Mouse (Mus musculus): ENCODE measurements at regions not wholly inside any gene's neighbourhood (a gene's known extent, or its start where the extent isn't known, plus 50 kb on each side); places are given as distances from the start of the nearest gene placed in this dataset.

DNA sequence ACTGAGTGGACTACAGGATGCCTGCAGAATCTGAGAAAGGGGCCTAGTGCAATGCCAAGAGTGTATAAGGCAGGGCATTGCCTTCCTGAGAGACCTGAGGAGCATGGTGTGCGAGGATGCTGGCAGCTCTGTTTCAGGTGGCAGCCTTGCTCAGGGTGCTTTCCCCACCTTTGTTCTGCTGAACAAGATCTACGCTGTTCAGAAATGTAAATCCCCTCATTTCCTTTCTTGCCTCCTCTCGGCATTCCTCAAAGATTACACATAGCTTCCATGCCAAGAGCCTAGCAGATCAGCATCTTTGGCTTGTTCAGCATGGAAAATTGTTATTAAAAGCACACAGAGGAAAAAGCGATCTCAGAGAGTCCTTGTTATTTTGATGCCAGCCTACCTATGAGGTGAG is 128.6 kb upstream of the Flrt2 start:
- DNase-seq (ENCODE audit: low spot score in 2 of 2): no peak

DNA sequence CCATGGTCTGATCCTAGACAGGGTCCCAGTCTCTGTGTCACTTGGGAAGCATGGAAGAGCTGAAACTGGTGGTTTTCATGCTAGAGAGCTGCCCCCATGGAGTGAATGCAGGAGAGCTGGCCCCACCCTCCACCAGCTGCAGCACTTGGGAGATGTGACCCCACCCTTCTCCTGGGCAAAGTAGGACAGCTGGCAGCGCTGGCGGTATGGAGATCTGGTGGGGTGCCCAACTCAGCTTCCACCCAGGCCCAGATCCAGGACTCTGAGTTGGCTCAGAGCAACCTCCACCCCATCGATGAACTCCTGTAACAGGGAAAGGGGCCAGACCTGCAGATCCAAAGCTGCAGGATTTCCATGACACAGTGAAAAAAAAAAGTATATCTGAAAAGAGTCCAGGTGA is 115.3 kb upstream of the Flrt2 start:
- DNase-seq (ENCODE audit: low spot score in 2 of 2): no peak

DNA sequence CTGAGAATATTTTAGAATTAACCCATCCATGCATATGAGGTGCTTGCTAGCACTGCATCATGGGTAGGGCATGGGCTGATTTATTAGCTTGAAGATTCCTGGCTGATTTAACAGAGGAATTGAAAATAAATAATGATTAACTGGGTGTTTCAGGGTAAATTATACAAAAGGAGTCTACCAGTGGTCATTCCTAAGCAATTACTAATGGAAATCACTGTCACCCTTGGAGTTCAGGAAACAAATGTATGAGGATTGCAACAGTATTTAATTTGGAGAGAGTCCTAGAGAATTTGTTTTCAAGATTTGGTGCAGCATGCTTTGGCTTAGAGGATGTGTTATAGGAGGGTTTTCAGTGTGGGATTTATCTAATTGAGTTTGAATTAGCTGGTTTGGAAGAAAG is 103.0 kb upstream of the Flrt2 start:
- no peak for DNase-seq (ENCODE audit: low spot score in 2 of 2)

DNA sequence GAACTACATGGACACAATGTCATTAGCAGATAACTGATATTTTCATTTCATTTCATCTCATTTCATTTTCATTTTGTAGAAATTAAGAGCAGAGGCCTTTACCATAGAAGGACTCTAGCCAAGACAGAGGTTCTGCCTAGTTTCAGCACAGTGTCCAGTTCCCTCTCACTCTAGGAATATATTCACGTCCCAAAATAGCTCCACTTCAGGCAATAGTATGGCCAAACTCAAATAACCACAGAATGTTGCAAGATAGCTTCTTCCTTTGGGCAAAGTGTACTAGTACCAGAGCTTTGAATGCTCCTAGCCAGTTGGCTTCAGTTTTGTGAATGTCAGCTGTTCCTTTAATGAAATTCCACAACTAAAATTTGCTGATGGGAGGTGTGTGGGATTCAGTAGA is 72.7 kb upstream of the Flrt2 start:
- DNase-seq (ENCODE audit: low spot score in 2 of 2): no peak

DNA sequence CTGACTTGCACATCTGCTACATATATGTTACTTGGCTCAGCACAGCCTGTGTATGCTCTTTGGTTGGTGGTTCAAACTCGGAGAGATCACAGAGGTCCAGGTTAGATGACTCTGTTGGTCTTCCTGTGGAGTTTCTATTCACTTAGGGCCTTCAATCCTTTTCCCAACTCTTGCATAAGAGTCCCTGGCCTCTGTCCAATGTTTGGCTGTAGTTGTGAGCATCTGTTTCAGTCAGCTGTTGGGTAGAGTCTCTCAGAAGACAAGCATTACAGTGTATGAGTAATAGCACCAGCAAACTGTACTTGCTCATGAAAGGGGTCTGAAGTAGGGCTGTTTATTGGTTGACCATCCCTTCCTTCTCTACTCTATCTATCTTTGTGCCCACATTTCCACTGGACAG is 61.0 kb upstream of the Flrt2 start:
- peak; percentile 3 to 42 for DNase-seq (ENCODE audit: low spot score in 2 of 2)

DNA sequence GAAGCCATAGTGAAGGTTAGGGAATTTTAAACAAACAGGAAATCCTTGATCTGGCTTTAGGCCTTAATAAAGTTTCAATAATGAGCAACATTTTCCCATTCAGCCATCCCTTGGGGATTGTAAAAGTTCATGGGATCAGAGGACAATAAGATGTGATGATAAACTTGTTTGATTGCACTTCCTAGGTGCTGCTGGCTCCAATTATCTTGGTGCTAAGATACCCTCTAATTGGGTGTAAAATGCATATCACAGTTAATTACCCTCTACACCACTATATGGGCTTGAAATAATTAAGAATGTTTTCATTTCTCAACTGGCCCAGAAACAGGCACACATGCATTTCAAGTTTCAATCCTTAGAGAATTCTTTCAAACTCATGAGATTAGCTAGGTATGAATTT is 55.4 kb upstream of the Flrt2 start:
- no peak for DNase-seq (ENCODE audit: low spot score in 2 of 2)

DNA sequence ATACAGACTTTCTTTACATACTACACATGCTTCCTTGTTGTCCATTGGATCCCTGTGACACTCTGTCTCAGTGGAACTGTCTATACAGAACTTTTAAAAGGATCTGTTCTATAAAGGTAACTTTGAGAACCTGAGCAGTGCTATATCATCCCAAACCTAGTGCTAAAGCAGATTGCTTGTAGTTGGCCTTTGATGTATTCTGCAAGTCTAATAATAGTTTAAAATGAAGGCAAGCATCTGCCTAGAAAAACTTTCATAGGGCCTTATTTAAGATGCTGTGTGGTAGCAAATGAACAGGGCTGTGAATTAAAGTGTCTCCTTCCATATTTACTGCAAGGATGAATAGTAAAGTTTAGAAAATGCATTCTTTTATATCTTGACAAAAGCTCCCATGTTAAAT is 52.1 kb upstream of the Flrt2 start:
- DNase-seq (ENCODE audit: low spot score in 2 of 2): no peak

DNA sequence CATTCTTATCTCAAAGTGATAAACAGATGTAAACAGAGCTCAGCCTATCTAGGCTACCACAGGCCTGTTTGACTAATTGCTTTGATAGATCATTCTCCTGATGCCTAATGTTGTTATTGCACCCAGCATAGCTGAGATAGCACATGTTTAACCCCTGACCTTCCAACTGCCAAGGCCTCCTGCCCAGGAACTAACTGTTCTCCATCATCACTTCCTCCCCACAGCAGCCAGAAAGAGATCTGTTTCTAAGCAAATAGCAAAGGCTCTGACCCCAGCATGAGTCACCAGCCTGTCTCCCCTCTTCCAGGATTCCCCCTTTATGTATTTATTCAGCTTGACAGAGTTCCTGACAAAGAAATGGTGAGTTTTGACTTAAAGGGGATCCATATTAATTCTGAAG is 50.4 kb upstream of the Flrt2 start:
- DNase-seq (ENCODE audit: low spot score in 2 of 2): no peak

Data from urinary bladder, adult 18-20 months (tissue).